Mouse (Mus musculus) thymus, postnatal 4 days (tissue): ENCODE data around the gene Cplane1.
"Not testable (repeated sequence)": the region's sequence is repeated elsewhere in the genome, so short reads cannot be mapped to it uniquely, and the experiment has no call there.

Experiments
- DNase-seq: peaks from one replicate; pipeline ENCODE4 v3.0.0; 2021

Cplane1 gene

DNA sequence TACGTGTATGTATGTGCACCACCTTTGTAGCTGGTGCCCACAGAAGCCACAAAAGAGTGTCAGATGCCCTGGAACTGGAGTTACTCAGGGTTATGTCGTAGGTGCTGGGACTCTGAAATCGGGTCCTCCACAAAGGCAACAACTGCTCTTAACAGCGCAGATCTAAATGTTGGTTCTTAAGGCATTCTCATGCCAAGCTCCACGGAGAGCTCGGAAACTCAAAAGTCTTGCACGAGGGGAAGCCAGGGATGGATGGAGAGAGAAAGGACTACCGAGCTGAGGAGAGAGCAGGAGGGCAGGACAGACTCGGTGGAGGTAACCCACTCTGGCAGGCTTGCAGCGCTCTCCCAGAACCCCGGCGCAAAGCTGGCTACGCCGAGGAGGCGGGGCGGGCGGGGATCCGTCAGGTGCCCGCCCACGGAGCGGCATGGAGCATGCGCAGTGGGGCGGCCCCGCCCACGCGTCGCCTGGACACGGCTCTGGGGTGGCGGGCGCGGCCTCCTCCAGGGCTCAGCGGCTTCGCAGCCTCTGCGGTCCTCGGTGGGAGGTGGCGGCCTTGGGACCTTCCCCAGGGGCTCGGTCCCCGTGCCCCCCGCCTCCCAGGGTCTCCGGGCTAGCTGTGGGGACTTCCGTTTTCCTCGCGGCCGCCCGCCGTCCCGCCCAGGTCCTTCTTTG is at the start of gene Cplane1:
Cplane1 (plus strand) TSS at position 516 of the 675 bp plus-strand sequence.
- peak; percentile 98 for DNase-seq

DNA sequence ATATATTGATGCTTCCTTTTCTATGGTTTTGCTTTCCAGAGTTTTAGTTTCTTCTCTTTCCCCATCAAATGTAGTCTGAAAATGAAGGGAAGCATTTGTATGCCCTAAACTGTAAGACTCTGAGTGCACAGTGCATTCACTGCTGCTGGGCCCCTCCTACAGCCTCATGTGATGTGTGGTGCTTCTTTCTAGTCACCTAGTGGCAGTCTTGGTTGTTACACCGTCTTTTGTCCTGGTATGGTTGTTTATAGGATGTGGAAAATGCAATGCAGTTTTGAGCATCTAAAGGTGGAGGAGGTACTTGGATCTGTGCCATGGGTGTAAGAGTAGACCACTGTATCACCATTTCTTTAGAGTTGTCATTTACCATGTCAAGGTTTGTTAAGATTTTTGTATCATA is 39.6 kb upstream of the Cplane1 start:
- no peak for DNase-seq

GRCm38 (mm10) chr15:8131268-8131667 is 37.6 kb upstream of the Cplane1 start:
- no peak for DNase-seq

- DNase-seq: no peak
Measured at GRCm38 (mm10) chr15:8131761-8132160, 37.1 kb upstream of the Cplane1 start.

- no peak for DNase-seq
Measured at GRCm38 (mm10) chr15:8135606-8136005, 33.3 kb upstream of the Cplane1 start.

DNA sequence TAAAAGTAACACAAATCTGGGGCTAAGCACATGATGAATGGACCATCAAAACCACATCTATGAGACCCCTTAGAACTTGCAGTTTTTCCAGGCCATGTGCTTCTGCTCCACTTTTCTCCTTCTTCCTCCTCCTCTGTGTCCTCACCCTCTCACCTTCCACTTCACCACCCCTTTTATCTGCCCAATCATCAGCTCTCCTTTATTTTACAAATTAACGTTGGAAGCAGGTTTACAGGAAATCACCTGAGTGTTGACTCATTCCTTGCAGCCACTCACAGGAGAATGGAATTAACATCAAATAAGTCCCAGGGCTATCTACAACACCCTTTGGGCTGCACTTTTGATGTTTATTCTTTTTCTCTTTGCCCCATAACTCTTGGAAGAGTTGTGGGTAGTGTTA is 7.1 kb upstream of the Cplane1 start:
- DNase-seq: no peak

- DNase-seq: no peak
Measured at GRCm38 (mm10) chr15:8169266-8169746, 400 bp downstream of the Cplane1 start.

GRCm38 (mm10) chr15:8189563-8189962 is 20.7 kb downstream of the Cplane1 start:
- DNase-seq: no peak

DNA sequence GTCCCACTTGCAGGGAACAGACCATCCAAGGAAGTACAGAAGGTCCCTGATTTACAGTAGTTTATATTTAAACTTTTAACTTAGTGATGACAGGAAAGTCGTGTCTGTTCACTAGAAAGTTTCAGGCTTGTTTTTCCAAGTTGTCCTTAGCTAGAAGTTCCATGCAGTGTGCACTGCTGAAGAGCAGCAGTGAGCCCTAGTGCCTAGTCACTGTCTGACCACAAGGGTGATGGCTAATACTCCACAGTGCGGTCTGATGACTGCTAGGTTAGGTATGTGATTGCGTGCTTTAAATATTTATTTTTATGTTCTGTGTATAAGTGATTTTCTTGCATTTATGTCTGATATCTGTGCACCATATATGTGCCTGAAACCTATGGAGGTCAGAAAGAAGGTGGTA is 21.5 kb downstream of the Cplane1 start:
- no peak for DNase-seq

GRCm38 (mm10) chr15:8200317-8200716 is 31.4 kb downstream of the Cplane1 start:
- peak; percentile 21 for DNase-seq

GRCm38 (mm10) chr15:8208362-8208761 is 39.5 kb downstream of the Cplane1 start:
- no peak for DNase-seq

- no peak for DNase-seq
Measured at GRCm38 (mm10) chr15:8214811-8215210, 45.9 kb downstream of the Cplane1 start.

DNA sequence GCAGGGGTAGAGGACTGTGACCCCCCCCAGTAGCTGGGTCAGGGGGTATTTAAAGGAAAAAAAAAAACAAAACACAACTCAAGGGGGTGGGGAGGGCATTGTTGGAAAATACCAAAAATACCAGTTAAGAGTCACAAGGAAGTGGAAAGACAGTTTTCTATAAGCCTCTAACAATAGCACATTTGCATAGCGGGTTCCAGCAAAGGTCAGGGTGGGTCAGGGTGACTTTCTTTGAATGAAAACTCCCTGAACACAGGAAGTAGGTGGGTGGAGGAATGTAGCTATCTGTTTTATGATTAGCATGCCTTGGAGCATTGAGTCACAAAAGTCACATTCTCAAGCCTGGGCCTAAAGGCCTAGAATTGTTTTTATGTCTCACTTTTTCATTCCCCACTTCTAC is 65.3 kb downstream of the Cplane1 start:
- not testable (repeated sequence) for DNase-seq

DNA sequence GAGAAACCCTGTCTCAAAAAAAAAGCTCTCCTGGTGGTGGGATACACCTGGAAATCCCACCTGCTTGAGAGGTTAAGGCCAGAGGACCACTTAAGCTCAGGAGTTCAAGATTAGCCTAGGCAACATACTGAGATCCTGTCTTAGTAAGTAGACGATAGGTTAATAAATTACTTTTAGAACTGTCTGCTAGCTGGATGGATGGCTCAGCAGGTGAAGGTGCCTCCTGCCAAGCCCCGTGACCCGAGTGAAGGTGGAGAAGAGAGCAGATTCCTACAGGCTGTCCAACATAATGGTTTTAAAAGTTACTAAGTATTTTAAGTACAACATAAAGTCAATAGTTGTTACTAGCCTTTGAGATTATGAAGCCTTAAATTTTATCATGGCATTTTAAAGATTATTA is 97.0 kb downstream of the Cplane1 start:
- no peak for DNase-seq

- no peak for DNase-seq
Measured at GRCm38 (mm10) chr15:8267211-8267610, 98.3 kb downstream of the Cplane1 start.

- DNase-seq: no peak
Measured at GRCm38 (mm10) chr15:8268231-8268630, 99.3 kb downstream of the Cplane1 start.

DNA sequence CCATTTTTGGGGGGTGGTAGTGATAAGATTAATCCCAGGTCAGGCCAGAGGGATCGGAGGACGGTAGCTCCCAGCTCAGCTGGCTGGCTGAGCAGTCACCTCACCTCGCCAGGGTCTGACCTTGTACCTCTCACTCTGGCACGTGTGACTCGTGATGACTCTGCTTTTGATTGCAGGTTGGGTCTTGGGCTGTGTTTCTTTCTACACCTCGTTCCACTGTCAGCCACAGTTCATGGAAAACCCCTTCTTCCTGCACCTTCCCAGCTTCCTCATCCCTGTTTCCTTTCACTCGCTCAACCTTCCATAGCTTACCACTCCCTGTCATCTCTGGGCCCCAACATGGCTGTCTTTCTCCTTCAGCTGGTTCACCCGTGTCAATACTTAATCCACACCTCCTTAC is 103.0 kb downstream of the Cplane1 start:
- DNase-seq: no peak

DNA sequence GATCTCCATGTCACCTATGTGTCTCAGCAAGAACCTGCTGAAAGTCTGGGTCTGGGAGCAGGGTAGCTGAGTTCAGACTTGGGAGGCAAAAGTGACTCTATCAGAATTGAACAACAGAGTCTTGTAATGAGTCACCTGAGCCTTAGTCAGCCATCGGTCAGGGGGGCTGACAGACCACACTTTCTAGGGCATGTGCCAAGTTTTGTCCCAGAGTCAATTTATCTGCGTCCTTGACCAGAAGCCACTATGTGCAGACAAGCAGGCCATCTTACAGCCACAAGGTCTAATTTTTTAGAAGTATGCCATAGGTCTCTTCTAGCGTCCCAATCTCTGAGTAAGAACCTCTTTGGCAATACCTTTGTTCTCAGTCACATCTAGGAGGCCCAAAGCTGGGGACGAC is 109.0 kb downstream of the Cplane1 start:
- not testable (repeated sequence) for DNase-seq

DNA sequence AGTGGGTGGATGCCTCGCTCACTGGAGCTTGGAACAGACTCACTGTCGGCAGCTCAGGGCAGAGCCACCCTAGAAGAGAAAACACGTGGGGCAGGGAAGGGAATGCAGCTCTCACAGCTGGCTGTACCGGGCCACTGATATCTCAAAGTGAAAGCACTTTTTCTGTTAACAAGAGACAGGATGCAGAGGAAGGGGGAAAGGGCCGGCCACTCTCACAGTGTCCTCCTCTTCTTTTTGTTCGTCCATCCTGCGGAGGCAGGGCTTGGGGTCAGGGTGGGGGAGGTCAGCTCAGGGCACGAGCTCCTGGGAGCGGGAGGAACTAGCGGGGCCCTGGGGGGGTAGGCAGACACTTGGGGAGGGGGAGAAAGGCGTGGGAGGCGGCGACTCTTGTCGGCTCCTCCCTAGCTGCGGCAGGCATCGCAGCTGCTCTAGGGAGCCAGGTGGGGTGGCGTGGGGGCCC is 110.4 kb downstream of the Cplane1 start:
- peak; percentile 74 for DNase-seq

DNA sequence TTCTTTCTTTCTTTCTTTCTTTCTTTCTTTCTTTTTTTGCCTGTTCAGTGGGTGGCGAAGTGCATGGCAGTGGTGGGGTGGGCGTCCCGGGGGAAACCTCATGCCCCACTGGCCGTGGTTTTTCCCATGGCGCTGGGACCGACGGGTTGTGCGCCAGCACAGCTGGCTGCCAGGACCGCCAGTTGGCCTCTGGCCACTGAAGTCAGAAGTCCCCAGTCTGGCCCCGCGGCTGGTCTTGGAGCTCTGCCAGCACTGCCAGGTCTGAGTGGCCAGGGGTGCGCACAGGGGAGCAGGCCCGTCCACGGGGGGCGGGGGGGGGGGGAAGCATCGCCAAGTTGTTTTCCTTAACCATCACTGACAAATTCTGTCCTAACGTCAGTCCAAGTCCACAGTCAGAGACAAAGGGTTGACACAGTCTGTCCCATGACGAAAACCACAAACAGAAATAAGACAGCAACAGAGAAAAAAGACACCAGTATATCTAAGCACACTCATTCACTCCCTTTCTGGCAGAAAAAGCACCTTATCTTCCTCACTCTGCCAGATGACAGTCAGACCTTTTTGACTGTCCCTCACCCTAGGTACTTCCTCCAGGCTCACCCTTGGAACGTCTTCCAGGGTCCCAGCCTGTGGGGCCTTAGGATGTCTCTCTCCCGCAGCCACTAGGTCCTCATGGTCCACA is 111.2 kb downstream of the Cplane1 start:
- DNase-seq: peak; percentile 42

DNA sequence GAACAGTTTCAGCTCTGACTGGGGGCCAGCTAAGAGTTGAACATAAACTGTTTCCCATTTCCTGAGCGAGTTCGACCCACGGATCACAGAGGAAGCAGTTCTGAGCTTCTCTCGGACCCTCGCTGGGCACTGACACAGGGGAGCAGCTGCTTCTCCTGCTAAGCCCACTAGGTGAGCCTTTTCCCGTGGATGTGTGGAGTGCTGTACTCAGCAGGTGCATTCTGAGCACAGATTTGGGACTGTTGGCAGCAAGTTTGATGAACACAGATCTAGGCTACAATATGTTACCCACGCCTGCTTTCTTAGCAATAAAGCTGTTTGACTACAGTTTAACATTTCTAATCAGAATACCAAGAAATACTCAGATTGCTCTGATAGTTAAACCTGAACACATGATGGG is 112.8 kb downstream of the Cplane1 start:
- DNase-seq: no peak

DNA sequence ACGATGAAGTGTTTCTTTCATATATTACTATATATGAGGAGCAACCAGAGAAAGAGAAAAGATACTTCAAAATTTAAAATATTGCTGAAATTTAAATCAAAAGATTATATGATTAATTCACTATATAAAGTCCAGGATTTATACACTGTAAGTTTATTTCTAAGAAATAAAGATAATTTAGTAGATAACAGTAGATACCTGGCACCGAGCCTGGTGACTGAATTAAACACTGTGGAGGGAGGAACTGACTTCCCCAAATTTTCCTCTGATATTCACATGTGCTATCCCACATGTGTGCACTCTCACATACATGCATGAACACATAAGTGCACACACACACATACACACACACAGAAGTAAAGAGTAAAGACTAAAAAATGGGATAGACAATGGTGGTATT is 113.2 kb downstream of the Cplane1 start:
- no peak for DNase-seq

GRCm38 (mm10) chr15:8291251-8291650 is 122.3 kb downstream of the Cplane1 start:
- no peak for DNase-seq

- no peak for DNase-seq
Measured at GRCm38 (mm10) chr15:8294150-8294549, 125.2 kb downstream of the Cplane1 start.
